Mouse (Mus musculus) adrenal gland, postnatal 25 days (tissue): Measurements from ENCODE around the gene Prrt1. TPM values are rescaled to one million over a fixed set of nuclear protein-coding genes. Genes with fewer than 3 reads are reported as not detected.

Source experiments
- DNase-seq: peaks from one replicate; pipeline ENCODE4 v3.0.0; 2021; ENCODE audit warnings: mixed read lengths
- total RNA-seq: library from RNA; stranded (reverse); gene quantifications from 2 replicates; pipeline ENCODE4 v1.2.3, GENCODE M21; 2021

Gene Prrt1
- total RNA-seq, 1 experiment from 2014 or later: 13.5 TPM

GRCm38 (mm10) chr17:34649106-34649864 lies 20.0 kb downstream of the Prrt1 start:
- no peak for DNase-seq

- no peak for DNase-seq
These were observed 21.4 kb downstream of the Prrt1 start for GRCm38 (mm10) chr17:34650781-34651180.

- DNase-seq: peak; percentile 64
These were observed 22.3 kb downstream of the Prrt1 start for GRCm38 (mm10) chr17:34651507-34652221.

DNA sequence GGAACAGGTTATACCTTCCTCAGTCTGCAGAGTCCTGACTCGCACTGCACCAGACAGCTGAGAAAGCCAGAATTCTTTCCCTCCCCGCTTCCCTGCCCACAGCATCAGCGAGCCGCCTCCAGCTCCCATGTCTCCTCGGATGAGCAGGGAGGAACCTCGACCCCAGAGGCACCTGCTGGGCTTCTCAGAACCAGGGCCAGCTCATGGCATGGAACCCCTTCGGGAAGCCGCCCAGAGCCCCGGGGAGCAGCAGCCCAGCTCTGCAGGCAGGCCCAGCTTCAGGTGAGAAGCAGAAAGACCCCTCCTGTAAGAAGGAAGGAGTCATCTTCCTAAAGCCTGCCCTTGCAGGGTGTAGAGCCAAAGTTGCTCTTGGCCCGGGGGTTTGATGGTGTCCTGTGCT lies 23.2 kb downstream of the Prrt1 start:
- no peak for DNase-seq

- no peak for DNase-seq
These were observed 23.7 kb downstream of the Prrt1 start for GRCm38 (mm10) chr17:34652985-34653384.

DNA sequence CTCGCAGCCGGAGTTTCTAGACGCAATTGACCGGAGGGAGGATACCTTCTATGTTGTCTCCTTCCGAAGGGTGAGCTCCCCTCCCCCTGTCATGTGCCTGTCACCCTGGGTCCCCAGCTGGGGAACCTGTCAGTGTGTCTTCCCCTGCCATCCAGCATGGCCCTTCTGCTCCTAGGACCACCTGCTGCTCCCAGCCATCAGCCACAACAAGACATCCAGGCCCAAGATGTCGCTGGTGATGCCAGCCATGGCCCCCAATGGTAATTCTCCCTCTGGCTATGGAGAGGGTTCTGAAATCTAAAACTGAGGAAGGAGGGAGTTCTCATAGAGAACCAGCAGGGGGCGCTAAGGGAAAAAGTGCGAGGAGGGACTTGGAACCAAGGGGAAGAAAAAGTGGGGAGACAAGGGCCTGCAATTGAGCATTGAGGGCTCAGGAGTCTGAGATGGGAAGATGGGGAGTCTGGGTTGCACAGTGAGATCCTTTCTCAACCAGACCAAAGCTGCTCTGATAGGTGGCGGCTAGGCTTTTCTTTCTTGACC lies 24.5 kb downstream of the Prrt1 start:
- peak; percentile 66 for DNase-seq

DNA sequence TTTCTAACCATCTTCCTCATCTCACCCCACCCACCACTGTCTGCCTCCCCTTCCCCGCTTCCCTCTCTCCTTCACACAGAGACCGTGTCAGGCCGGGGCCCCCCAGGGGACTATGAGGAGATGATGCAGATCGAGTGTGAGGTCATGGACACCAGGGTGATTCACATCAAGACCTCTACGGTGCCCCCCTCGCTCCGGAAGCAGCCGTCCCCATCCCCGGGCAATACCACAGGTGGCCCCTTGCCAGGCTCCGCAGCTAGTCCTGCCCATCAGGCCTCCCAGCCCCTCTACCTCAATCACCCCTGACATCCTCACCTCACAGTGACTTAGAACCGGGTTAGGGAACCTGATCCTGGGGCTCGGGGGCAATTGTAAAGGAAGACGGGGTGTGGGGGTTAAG lies 25.1 kb downstream of the Prrt1 start:
- DNase-seq: no peak

- DNase-seq: peak; percentile 57
These were observed 25.8 kb downstream of the Prrt1 start for GRCm38 (mm10) chr17:34655160-34655559.

GRCm38 (mm10) chr17:34655581-34655991 lies 26.3 kb downstream of the Prrt1 start:
- DNase-seq: peak; percentile 79

- DNase-seq: no peak
These were observed 27.3 kb downstream of the Prrt1 start for GRCm38 (mm10) chr17:34656666-34657065.

GRCm38 (mm10) chr17:34657271-34657670 lies 27.9 kb downstream of the Prrt1 start:
- no peak for DNase-seq

GRCm38 (mm10) chr17:34658145-34658544 lies 28.8 kb downstream of the Prrt1 start:
- no peak for DNase-seq

DNA sequence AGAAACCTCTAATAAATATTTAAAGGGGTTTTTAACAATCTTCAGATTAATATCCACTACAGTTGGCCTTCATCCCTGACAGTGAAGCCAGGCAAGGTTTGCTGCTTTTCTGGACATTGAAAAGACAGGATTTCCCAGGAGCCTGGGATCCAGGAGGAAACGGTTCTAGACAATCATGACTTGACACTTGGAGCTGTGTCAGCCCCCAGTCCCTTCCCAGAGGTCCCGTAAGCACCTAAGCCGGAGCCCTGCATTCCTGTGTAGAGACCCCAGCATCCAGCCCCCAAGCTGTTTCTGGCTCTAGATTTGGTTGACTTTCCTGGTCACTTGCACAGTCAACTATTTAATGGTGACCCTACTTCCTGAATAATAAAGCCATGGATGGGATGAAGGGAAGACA lies 29.3 kb downstream of the Prrt1 start:
- no peak for DNase-seq

GRCm38 (mm10) chr17:34659181-34659896 lies 30.0 kb downstream of the Prrt1 start:
- no peak for DNase-seq

- DNase-seq: no peak
These were observed 30.5 kb downstream of the Prrt1 start for GRCm38 (mm10) chr17:34659897-34660214.

DNA sequence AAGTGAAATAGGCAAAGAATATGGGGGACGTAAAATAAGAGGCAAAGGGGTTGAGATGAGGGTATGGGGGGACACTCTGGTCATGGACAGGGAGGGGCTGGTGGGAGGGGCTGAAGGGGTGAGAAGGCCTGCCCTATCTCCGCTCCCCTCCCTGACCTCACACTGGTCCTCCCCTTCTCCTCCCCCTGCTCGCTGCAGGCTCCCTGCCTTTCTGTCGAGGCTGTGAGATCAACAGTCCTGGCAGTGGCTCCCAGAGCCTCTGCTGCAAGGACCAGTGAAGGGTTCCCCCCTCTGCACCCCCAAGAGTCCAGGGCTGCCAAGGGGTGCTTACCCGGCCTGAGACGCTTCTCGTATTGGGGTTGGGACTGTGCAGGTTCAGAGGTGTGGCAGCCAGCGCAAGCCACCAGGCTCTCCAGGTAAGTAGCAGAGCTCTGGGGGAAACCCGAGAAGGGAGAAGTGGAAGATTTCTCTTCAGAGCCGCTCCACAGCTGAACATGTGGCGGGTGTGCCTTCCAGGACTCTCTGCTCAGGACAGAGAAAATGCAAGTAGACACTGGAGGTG lies 31.0 kb downstream of the Prrt1 start:
- no peak for DNase-seq

DNA sequence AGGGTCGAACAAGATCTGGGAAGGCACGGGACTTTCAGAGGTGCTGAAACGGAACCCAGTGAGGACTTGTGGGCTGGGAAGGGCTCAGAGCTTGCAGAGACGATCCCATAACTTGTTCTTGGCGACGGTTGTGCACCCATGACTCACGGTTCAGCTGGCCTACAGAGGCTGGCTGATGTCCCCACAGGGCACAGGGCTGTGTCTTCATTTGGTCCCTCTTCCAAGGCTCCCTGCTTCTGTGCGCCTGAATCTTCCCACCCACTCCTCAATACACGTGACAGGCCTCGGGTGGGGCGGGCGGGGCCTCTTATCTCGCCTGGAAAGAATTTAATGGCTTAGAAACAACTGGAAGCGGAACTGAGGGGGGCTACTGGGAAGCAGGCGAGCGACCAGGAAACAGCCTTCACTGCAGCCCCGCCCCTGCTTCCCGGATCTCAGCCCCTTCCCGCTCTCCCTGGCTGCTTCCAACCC lies 31.8 kb downstream of the Prrt1 start:
- peak; percentile 57 for DNase-seq

DNA sequence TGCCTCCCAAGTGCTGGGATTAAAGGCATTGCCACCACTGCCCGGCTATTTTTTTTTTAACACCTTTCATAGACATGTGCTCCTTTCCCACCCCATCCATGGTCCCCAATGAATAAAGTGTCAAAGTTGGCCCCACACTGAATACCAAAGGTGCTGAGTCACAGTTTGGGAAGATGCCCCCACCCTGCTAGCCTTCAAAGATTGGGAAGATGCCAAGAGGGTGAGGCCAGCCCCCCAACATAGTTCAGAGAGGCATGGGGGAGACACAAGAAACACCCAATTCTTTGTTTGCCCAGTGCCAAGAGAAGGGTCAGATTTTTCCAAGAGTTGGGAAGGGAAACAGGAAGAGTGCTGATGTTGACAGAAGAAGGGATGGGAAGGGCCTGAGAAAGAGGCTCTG lies 33.1 kb downstream of the Prrt1 start:
- DNase-seq: no peak

DNA sequence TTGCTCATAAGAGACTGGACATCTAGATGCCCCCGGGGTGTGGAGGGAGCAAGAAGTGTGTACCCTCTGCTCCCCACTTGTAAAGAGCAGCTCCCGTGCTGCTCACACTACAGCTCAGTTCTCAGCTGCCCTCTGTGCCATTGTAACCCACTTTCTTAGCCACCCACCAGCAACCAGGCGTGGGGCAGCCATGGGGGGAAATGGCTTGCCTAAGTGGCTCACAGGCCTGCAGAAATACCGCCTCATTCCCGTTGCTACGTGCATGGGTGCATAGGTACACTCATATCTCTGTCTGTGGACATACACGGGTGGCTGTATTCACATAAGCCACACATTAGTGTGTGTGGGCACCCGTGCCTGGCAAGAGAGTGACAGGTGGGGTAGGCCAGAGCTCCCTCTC lies 33.6 kb downstream of the Prrt1 start:
- no peak for DNase-seq

GRCm38 (mm10) chr17:34663558-34663957 lies 34.2 kb downstream of the Prrt1 start:
- no peak for DNase-seq

DNA sequence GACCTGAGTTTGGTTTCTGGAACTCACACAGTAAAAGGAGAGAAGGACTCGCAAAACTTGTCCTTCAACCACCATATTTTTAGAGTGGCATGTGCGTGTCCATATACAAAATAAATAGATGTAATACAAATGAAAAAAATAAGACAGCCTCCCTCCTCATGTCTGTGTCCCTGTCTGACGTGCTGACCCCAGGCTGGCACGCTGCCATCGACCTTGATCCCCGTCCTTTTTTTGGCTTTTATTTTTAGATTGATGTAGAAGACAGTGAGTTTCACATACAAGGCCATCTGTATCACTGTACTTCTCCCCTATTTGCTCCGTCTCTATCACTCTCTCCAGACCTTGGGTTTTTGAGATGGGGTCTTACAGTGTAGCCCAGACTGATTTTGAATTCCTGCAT lies 35.1 kb downstream of the Prrt1 start:
- no peak for DNase-seq

GRCm38 (mm10) chr17:34670235-34670634 lies 40.9 kb downstream of the Prrt1 start, which contains the start of gene Tnxb:
Gene Tnxb (plus strand): TSS chr17:34670535.
- no peak for DNase-seq
